In genomic region chr1:187366806-187367205, GRCm38 (mm10) we compare ENCODE assay signal across 14 mouse cellular contexts.
DNase-seq lines count a peak whose midpoint lies in the region; ATAC-seq and TF ChIP-seq lines count a peak whose summit lies in the region.
"Had no signal": no experiment of that assay in that cellular context is flagged by ENCODE, and none has a peak within 500 bp of the region (broad histone marks: within the 10 kb centered on the region; RNA-seq: fewer than 3 reads in every experiment).

No protein-coding gene starts in this region.

- no peak for ATAC-seq in liver, embryonic 14.5 days (ENCODE audit: insufficient read depth)
- no peak for ATAC-seq in liver, embryonic 12.5 days
- peak; percentile 73 for ATAC-seq in megakaryocyte-erythroid progenitor cell, adult 5-6 weeks (replicated peaks; ENCODE audit: low FRiP score, low TSS enrichment, poor library complexity, severe bottlenecking)
- ATAC-seq: forebrain, embryonic 14.5 days; inflammation-experienced regulatory T-cells, adult 6 months had no signal

- H3K27ac ChIP-seq in liver, embryonic 14.5 days, result no peak overlapping the region
- H3K27ac ChIP-seq in liver, embryonic 12.5 days, result no peak overlapping the region
- no peak overlapping the region for H3K27ac ChIP-seq in thymus, adult 2 months (ENCODE audit: control insufficient read depth, insufficient read depth, low read length)
- H3K27ac ChIP-seq: embryonic facial prominence, embryonic 10.5 days; macrophage; neural tube, embryonic 13.5 days had no signal

- H3K4me2 ChIP-seq in liver, embryonic 14.5 days (ENCODE audit: low read depth), result no peak overlapping the region
- H3K4me2 ChIP-seq in liver, embryonic 12.5 days, result no peak overlapping the region
- H3K4me2 ChIP-seq: heart, embryonic 11.5 days; neural tube, embryonic 13.5 days had no signal

- TF ChIP-seq POLR2A in brain, embryonic 14.5 days (IDR thresholded peaks at IDR 0.05; ENCODE audit: borderline replicate concordance, extremely low read depth, insufficient read depth, insufficient read length, poor library complexity, severe bottlenecking), result no peak
- TF ChIP-seq POLR2A in thymus, adult 2 months (IDR thresholded peaks at IDR 0.05; ENCODE audit: control insufficient read depth, extremely low read depth, insufficient read depth, low read length, poor library complexity), result no peak

- H3K9me3 ChIP-seq in liver, embryonic 14.5 days (ENCODE audit: control insufficient read depth, low read length), result no peaks in the 10 kb centered on the region
- H3K9me3 ChIP-seq in liver, embryonic 12.5 days (replicated peaks), result no peaks in the 10 kb centered on the region
- no peaks in the 10 kb centered on the region for H3K9me3 ChIP-seq in E14TG2a.4 (ENCODE audit: low read length)
- H3K9me3 ChIP-seq: embryonic facial prominence, embryonic 10.5 days; neural tube, embryonic 13.5 days had no signal

- TF ChIP-seq CTCF in liver, embryonic 14.5 days (IDR thresholded peaks at IDR 0.05; ENCODE audit: low read depth), result 0 out of 2 replicates have a peak, but pooled peaks have one; percentile 7
- TF ChIP-seq CTCF in E14TG2a.4 (conservative IDR thresholded peaks at IDR 0.05; ENCODE audit: low read length), result peak; percentile 15; the same call in 1 of the 2 replicates
- peak; percentile 7; the same call in 1 of the 2 replicates for TF ChIP-seq CTCF in brain, embryonic 14.5 days (IDR thresholded peaks at IDR 0.05; ENCODE audit: borderline replicate concordance, extremely low read depth, insufficient read depth, insufficient read length)
- TF ChIP-seq CTCF in thymus, adult 2 months (IDR thresholded peaks at IDR 0.05; ENCODE audit: borderline replicate concordance, control insufficient read depth, extremely low read depth, insufficient read depth, low read length, poor library complexity), result no peak

- H3K4me1 ChIP-seq in liver, embryonic 14.5 days (replicated peaks; ENCODE audit: control insufficient read depth in 2 of 2, insufficient read depth in 2 of 2, low read length in 1 of 2), result no peaks in the 10 kb centered on the region
- H3K4me1 ChIP-seq in liver, embryonic 12.5 days, result no peaks in the 10 kb centered on the region
- H3K4me1 ChIP-seq in E14TG2a.4 (replicated peaks; ENCODE audit: low read depth, low read length), result no peaks in the 10 kb centered on the region; the same call in 1 of the 2 replicates
- H3K4me1 ChIP-seq in thymus, adult 2 months (replicated peaks; ENCODE audit: control insufficient read depth, insufficient read depth, low read length), result no peaks in the 10 kb centered on the region
- H3K4me1 ChIP-seq: embryonic facial prominence, embryonic 10.5 days; neural tube, embryonic 13.5 days had no signal

- no peak for DNase-seq in liver, embryonic 14.5 days (ENCODE audit: low read depth in 3 of 3, low spot score in 3 of 3)
- DNase-seq in brain, embryonic 14.5 days (ENCODE audit: low read depth), result peak; percentile 11
- DNase-seq in left cerebral cortex, adult 11 months (ENCODE audit: low spot score), result no peak
- no peak for DNase-seq in thymus, adult 2 months
- DNase-seq: right cerebral cortex, postnatal 4 days had no signal

- no peak overlapping the region for H3K9ac ChIP-seq in liver, embryonic 14.5 days (replicated peaks)
- H3K9ac ChIP-seq in liver, embryonic 12.5 days, result no peak overlapping the region
- H3K9ac ChIP-seq: neural tube, embryonic 13.5 days had no signal

- no peaks in the 10 kb centered on the region for H3K36me3 ChIP-seq in liver, embryonic 14.5 days (replicated peaks; ENCODE audit: control insufficient read depth, insufficient read depth, low read depth)
- H3K36me3 ChIP-seq in liver, embryonic 12.5 days, result no peaks in the 10 kb centered on the region
- no peaks in the 10 kb centered on the region for H3K36me3 ChIP-seq in E14TG2a.4 (ENCODE audit: insufficient read depth, low read length)
- H3K36me3 ChIP-seq in thymus, adult 2 months (ENCODE audit: control insufficient read depth, insufficient read depth, low read length), result no peaks in the 10 kb centered on the region
- H3K36me3 ChIP-seq: embryonic facial prominence, embryonic 10.5 days; neural tube, embryonic 13.5 days had no signal

- TF ChIP-seq EP300 in liver, embryonic 14.5 days (IDR thresholded peaks at IDR 0.05; ENCODE audit: low read depth), result no peak

- WGBS in liver, embryonic 14.5 days (ENCODE audit: insufficient replicate concordance), result 33% methylated on average over 2 of the region's 2 CpGs
- WGBS in liver, embryonic 12.5 days (ENCODE audit: insufficient replicate concordance), result 31% methylated on average over 2 of the region's 2 CpGs
- WGBS in thymus, adult 2 months, result 67% methylated on average over 2 of the region's 2 CpGs

- no peak overlapping the region for H3K4me3 ChIP-seq in liver, embryonic 14.5 days (ENCODE audit: insufficient read depth in 1 of 2, low read depth in 2 of 2, low read length in 2 of 2)
- no peak overlapping the region for H3K4me3 ChIP-seq in liver, embryonic 12.5 days
- no peak overlapping the region for H3K4me3 ChIP-seq in E14TG2a.4 (replicated peaks; ENCODE audit: low read length)
- no peak overlapping the region for H3K4me3 ChIP-seq in thymus, adult 2 months (ENCODE audit: control insufficient read depth, insufficient read depth, low read length)
- H3K4me3 ChIP-seq: embryonic facial prominence, embryonic 10.5 days; neural tube, embryonic 13.5 days had no signal

- no peaks in the 10 kb centered on the region for H3K27me3 ChIP-seq in liver, embryonic 14.5 days (ENCODE audit: control insufficient read depth, insufficient read depth, low read length)
- no peaks in the 10 kb centered on the region for H3K27me3 ChIP-seq in liver, embryonic 12.5 days (replicated peaks)
- no peaks in the 10 kb centered on the region for H3K27me3 ChIP-seq in E14TG2a.4 (ENCODE audit: insufficient read depth, low read length)
- no peaks in the 10 kb centered on the region for H3K27me3 ChIP-seq in thymus, adult 2 months (ENCODE audit: control insufficient read depth, insufficient read depth, low read length)
- H3K27me3 ChIP-seq: neural tube, embryonic 13.5 days had no signal
